Mouse (Mus musculus) thymus, postnatal 36 days (tissue): Measurements from ENCODE around the gene Gm49345.
"Not testable (repeated sequence)": the region's sequence is repeated elsewhere in the genome, so short reads cannot be mapped to it uniquely, and the experiment has no call there.

Source experiments
- DNase-seq, 2 experiments: peaks; one replicate each; pipeline ENCODE4 v3.0.0; 2022; ENCODE audit warnings: mixed read lengths in 2 of 2

The Gm49345 gene

GRCm38 (mm10) chr13:67637294-67638007, at the start of gene Gm49345, which contains the start of gene Zfp729a:
Gene Gm49345, minus strand, starts transcription at chr13:67637769.
Gene Zfp729a, minus strand, starts transcription at chr13:67637791.
- DNase-seq = peak; percentile 74 to 82

GRCm38 (mm10) chr13:67686971-67687370, 49.4 kb upstream of the Gm49345 start, which contains the start of gene Zfp738:
Gene Zfp738, minus strand, starts transcription at chr13:67687071.
- no peak for DNase-seq

GRCm38 (mm10) chr13:67683841-67684240, 46.3 kb upstream of the Gm49345 start:
- DNase-seq = not testable (repeated sequence)

GRCm38 (mm10) chr13:67682959-67683735, 45.6 kb upstream of the Gm49345 start:
- peak; percentile 71 to 77 for DNase-seq

GRCm38 (mm10) chr13:67674902-67675301, 37.3 kb upstream of the Gm49345 start:
- DNase-seq = no peak

- DNase-seq = no peak
Observed at GRCm38 (mm10) chr13:67652496-67652895, 14.9 kb upstream of the Gm49345 start.

- DNase-seq = no peak
Observed at GRCm38 (mm10) chr13:67610108-67610507, 27.5 kb downstream of the Gm49345 start.

GRCm38 (mm10) chr13:67609066-67609876, 28.3 kb downstream of the Gm49345 start, which contains the start of gene Zfp729b:
Gene Zfp729b, minus strand, starts transcription at chr13:67609707.
- DNase-seq = peak; percentile 86 to 89

GRCm38 (mm10) chr13:67572591-67573189, 64.9 kb downstream of the Gm49345 start:
- no peak for DNase-seq

- DNase-seq = no peak
Observed at GRCm38 (mm10) chr13:67553730-67554129, 83.8 kb downstream of the Gm49345 start, which contains the start of gene Zfp748. Gene Zfp748, minus strand, starts transcription at chr13:67553830.

- DNase-seq = peak; percentile 83 to 87
Observed at GRCm38 (mm10) chr13:67552505-67553346, 84.8 kb downstream of the Gm49345 start.

- no peak for DNase-seq
Observed at GRCm38 (mm10) chr13:67545941-67546340, 91.6 kb downstream of the Gm49345 start.
